In the genomic region with DNA sequence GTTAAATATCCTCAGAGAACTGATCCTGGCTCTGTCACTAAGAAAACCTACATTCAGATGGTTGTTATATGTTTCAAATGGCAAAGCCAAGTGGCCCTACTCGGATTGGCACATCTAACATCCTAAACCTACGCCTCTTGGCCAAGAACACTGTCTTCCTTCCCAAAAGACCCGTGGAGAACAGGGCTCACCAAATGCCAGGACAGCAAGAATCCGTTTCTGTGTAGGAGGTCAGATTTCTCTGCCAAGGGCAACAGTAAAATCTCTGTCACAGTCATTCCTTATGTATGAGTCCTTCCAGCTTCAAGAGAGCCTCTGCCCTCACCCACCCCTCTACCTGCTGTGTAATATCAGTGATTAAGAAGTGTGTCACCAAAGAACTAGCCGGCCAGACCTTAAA, we compare ENCODE assay signal across 18 mouse cellular contexts. TPM values are rescaled to one million over a fixed set of nuclear protein-coding genes. Genes with fewer than 3 reads are reported as not detected.
DNase-seq lines count a peak whose midpoint lies in the region; ATAC-seq lines count a peak whose summit lies in the region.
"Had no signal": no experiment of that assay in that cellular context is flagged by ENCODE, and none has a peak within 500 bp of the region (broad histone marks: within the 10 kb centered on the region; RNA-seq: fewer than 3 reads in every experiment).

No protein-coding gene starts in this region.

- H3K27ac ChIP-seq in hindbrain, embryonic 14.5 days: no peak overlapping the region
- H3K27ac ChIP-seq: forebrain, embryonic 15.5 days; hindbrain, embryonic 13.5 days; kidney, postnatal 0 days; limb, embryonic 10.5 days; liver, embryonic 12.5 days; midbrain, embryonic 10.5 days had no signal

- H3K9ac ChIP-seq in hindbrain, embryonic 14.5 days: no peak overlapping the region
- H3K9ac ChIP-seq: forebrain, embryonic 15.5 days; hindbrain, embryonic 13.5 days; liver, embryonic 12.5 days; lung, embryonic 14.5 days had no signal

- H3K9me3 ChIP-seq in hindbrain, embryonic 14.5 days (ENCODE audit: control insufficient read depth, low read length): no peaks in the 10 kb centered on the region
- H3K9me3 ChIP-seq: forebrain, embryonic 15.5 days; hindbrain, embryonic 13.5 days; limb, embryonic 10.5 days; liver, embryonic 12.5 days; midbrain, embryonic 10.5 days had no signal

- H3K36me3 ChIP-seq in hindbrain, embryonic 14.5 days (replicated peaks; ENCODE audit: control insufficient read depth, insufficient read depth): no peaks in the 10 kb centered on the region
- H3K36me3 ChIP-seq: forebrain, embryonic 15.5 days; hindbrain, embryonic 13.5 days; limb, embryonic 10.5 days; liver, embryonic 12.5 days; midbrain, embryonic 10.5 days had no signal

- DNase-seq in 3T3-L1 (ENCODE audit: low read depth, low spot score): peak; percentile 75
- DNase-seq in Muller cell, postnatal 12 days (ENCODE audit: inconsistent ontology term): peak; percentile 52
- DNase-seq in cerebellum, adult 8-10 months: peak; percentile 16
- peak; percentile 55 for DNase-seq in fibroblast of lung, adult 2 months (ENCODE audit: low read depth)
- DNase-seq in left cerebral cortex, adult 11 months (ENCODE audit: low spot score): no peak
- no peak for DNase-seq in hindbrain, embryonic 14.5 days (ENCODE audit: low spot score)
- DNase-seq: layer of hippocampus, postnatal 36 days; lung, embryonic 14.5 days; lung, postnatal 4 days had no signal

- 84% methylated on average over 5 of the region's 5 CpGs for WGBS in hindbrain, embryonic 14.5 days

- no peak overlapping the region for H3K4me2 ChIP-seq in hindbrain, embryonic 14.5 days (replicated peaks)
- H3K4me2 ChIP-seq: forebrain, embryonic 15.5 days; hindbrain, embryonic 13.5 days; liver, embryonic 12.5 days; lung, embryonic 14.5 days had no signal

- no peaks in the 10 kb centered on the region for H3K27me3 ChIP-seq in hindbrain, embryonic 14.5 days (ENCODE audit: control insufficient read depth, insufficient read depth, low read length)
- H3K27me3 ChIP-seq: CH12.LX; forebrain, embryonic 15.5 days; hindbrain, embryonic 13.5 days; liver, embryonic 12.5 days had no signal

- no peak for ATAC-seq in hindbrain, embryonic 14.5 days (ENCODE audit: low FRiP score)
- ATAC-seq in granulocyte monocyte progenitor cell, adult 5-6 weeks (replicated peaks; ENCODE audit: poor library complexity, severe bottlenecking): no peak
- ATAC-seq: forebrain, embryonic 15.5 days; intestine, postnatal 0 days; liver, embryonic 12.5 days had no signal

- no peak overlapping the region for H3K4me3 ChIP-seq in hindbrain, embryonic 14.5 days (replicated peaks; ENCODE audit: low read length)
- H3K4me3 ChIP-seq: forebrain, embryonic 15.5 days; hindbrain, embryonic 13.5 days; limb, embryonic 10.5 days; liver, embryonic 12.5 days; midbrain, embryonic 10.5 days had no signal

- no peaks in the 10 kb centered on the region for H3K4me1 ChIP-seq in hindbrain, embryonic 14.5 days (replicated peaks; ENCODE audit: control insufficient read depth, insufficient read depth, low read length)
- H3K4me1 ChIP-seq: forebrain, embryonic 15.5 days; hindbrain, embryonic 13.5 days; limb, embryonic 10.5 days; liver, embryonic 12.5 days; midbrain, embryonic 10.5 days had no signal

RNA-seq across cellular contexts. Expression of a gene that starts 44.3 kb away (rescaled TPM):
- 12.5 and 17.3 TPM in 2 replicates for polyA plus RNA-seq in hindbrain, embryonic 14.5 days (2014; fragmentation: Nextera tagmentation; extraction: Ambion mirVana)
- 42.6 and 55.4 TPM in 2 replicates for total RNA-seq in granulocyte monocyte progenitor cell, adult 5-6 weeks (2014; fragmentation: Nextera tagmentation)
- 13.4 and 14.6 TPM in 2 replicates for total RNA-seq in granulocyte monocyte progenitor cell, adult 5-6 weeks (2017)

RNA-seq across cellular contexts. Expression of a gene that starts 45.4 kb away (rescaled TPM):
- 4.5 and 4.7 TPM in 2 replicates for polyA plus RNA-seq in hindbrain, embryonic 14.5 days (2014; fragmentation: Nextera tagmentation; extraction: Ambion mirVana)
- total RNA-seq in granulocyte monocyte progenitor cell, adult 5-6 weeks (2014; fragmentation: Nextera tagmentation): 6.5 and 8.3 TPM in 2 replicates
- total RNA-seq in granulocyte monocyte progenitor cell, adult 5-6 weeks (2017): 12.2 and 14.5 TPM in 2 replicates

Comparison
In these comparisons a context has a peak if more than half of its experiments do, and no peak if none do; other contexts are left out.
1. DNase-seq: peak in 3T3-L1 (single experiment), Muller cell, postnatal 12 days (single experiment), cerebellum, adult 8-10 months (single experiment) and fibroblast of lung, adult 2 months (single experiment); none in left cerebral cortex, adult 11 months (single experiment) and hindbrain, embryonic 14.5 days (single experiment).